Mouse (Mus musculus): Measurements from ENCODE around the gene Gm20662. TPM values are rescaled to one million over a fixed set of nuclear protein-coding genes. Genes with fewer than 3 reads are reported as not detected.
A peak's percentile ranks its signal among the peaks of the same experiment; 100 is the strongest.

Gene Gm20662
- polyA plus RNA-seq, 1 experiment: not detected

DNA sequence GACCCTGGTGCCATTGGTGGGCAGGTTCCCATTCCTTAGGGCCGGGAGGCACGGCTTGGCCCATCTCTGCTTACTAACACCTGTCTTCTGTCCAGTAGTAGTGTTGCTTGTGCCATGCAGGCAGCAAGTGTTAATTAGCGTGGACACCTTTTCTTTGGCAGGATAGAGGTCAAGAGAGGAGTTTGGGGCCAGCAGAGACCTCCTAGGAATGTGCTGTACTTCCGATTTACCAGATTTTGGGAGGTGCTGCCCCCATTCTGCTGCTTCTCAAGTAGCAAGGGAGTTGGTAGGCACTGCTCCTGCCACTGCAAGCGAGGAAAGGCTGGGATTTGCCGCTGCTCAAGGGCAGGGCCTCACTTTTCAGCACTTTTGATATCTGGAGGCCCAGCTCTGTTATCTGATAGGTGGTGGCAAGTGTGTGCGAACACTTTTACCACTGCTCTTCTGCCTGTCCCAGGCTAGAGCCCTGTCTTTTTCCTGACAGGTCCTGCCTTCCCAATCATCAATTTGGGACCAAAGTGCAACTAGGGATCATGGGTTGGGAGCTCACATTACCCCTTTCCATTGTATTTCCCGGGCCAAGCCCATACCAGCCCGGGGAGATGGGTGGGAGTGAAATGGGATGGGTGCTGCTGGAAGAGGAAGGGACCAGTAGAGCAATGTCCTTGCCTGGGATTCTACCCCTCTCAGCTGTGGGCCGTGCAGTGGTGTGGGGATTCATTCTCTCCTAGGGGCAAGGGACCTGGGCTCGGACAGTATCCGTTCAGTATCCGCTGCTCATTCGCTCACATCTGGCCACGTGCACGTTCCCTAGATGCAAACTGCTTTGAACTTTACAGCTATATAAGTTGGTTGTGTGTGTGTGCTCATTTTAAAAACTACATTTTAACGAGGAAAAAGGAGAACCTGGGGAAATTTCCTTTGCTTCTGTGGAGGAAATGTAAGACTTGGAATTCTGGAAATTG, 51.7 kb downstream of the Gm20662 start:
- Histone ChIP-seq H3K4me1 (ENCODE audit: control insufficient read depth, insufficient read depth, low read length) (peaks cover 19% of the 10 kb centered on the region), H3K4me3 (ENCODE audit: insufficient read depth, low read depth, low read length) (no peak overlapping the region), H3K27ac (ENCODE audit: insufficient read depth, low read depth, low read length) (no peak overlapping the region)
- WGBS: 46% methylated on average over 17 of the region's 17 CpGs
- TF ChIP-seq POLR2A (IDR thresholded peaks at IDR 0.05; ENCODE audit: insufficient read depth, low read depth, low read length): no peak
- TF ChIP-seq CTCF (IDR thresholded peaks at IDR 0.05; ENCODE audit: insufficient read depth, low read depth, low read length): no peak

DNA sequence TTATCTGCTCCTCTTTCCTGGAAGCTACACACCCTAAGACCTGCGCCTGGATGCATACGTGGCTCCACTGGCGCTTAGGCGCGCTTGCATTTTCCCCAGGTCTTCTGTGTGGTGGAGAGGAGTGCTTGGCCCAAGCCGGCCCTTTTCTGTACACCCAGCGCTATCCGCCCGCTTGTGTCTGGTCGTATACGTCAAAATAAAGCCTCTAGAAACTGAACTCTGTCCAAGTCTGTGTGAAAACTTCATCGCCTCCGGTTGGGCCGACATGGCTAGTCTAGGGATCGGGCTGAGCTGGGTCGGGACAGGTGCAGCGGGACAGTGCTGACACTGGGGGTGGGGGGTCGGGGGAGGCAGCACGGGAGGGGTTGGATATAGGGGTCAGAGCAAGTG, 52.4 kb downstream of the Gm20662 start:
- H3K4me1 ChIP-seq (ENCODE audit: control insufficient read depth, insufficient read depth, low read length): peaks cover 25% of the 10 kb centered on the region
- TF ChIP-seq CTCF (IDR thresholded peaks at IDR 0.05; ENCODE audit: insufficient read depth, low read depth, low read length): no peak
- H3K4me3 ChIP-seq (ENCODE audit: insufficient read depth, low read depth, low read length): peak overlapping the region; percentile 26; the same call in 1 of the 2 replicates
- WGBS: 2% methylated on average over 19 of the region's 19 CpGs
- H3K27ac ChIP-seq (ENCODE audit: insufficient read depth, low read depth, low read length): no peak overlapping the region

DNA sequence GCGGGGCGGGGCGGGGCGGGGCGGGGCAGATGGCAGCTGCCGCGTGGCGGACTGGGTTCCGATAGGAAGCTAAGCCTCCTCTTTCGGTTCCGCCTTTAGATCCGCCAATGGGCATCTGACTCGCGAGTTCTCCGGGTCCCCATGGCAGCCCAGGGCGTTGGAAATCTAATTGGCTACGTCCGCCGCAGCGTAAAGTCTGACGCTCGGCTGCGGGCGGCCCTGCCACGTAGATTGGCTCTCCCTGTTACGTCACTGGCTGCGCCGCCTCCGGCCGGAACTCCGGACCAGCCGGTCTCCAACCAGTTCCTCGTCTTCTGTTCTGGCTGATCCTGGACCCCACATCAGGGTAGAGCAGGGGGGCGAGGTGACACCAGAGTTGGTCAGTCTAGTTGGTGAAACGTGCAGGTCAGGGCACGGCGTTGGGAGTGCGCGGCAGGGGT, 52.9 kb downstream of the Gm20662 start, which contains the start of gene Gmppb:
Gene Gmppb, plus strand, starts transcription at position 227 of the 440 bp plus-strand sequence.
- under 1% methylated on average over 33 of the region's 39 CpGs for WGBS
- H3K27ac ChIP-seq (ENCODE audit: insufficient read depth, low read depth, low read length): peak within 1 kb of the TSS; percentile 27; the same call in 1 of the 2 replicates
- H3K4me1 ChIP-seq (ENCODE audit: control insufficient read depth, insufficient read depth, low read length): peaks cover 25% of the 10 kb centered on the region
- H3K4me3 ChIP-seq (ENCODE audit: insufficient read depth, low read depth, low read length): peak within 1 kb of the TSS; percentile 65
- no peak for TF ChIP-seq CTCF (IDR thresholded peaks at IDR 0.05; ENCODE audit: insufficient read depth, low read depth, low read length)
- peak; percentile 55; the same call in 1 of the 2 replicates for TF ChIP-seq POLR2A (IDR thresholded peaks at IDR 0.05; ENCODE audit: insufficient read depth, low read depth, low read length)

DNA sequence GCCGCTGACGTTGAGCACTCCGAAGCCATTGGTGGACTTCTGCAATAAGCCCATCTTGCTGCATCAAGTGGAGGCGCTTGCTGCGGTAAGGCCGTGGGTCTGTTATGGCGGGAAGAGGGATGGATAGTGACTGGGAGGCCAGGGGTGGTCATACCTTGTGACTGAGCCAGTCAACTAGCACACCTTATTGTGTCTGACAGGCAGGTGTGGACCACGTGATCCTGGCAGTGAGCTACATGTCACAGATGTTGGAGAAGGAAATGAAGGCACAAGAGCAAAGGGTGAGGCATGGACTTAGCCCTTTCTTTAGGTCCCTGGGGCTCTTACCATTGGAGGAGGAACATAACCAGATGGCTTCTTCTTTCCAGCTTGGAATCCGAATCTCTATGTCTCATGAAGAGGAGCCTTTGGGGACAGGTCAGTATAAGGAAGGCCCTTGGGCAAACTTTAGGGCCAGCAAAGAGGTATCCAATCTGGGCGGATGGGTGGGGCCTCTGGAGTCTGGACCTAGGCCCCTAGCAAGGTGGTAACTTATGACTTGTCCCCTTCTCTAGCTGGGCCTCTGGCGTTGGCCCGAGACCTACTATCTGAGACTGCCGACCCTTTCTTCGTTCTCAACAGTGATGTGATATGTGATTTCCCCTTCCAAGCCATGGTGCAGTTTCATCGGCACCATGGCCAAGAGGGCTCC, 53.6 kb downstream of the Gm20662 start:
- peak overlapping the region; percentile 65 for H3K4me3 ChIP-seq (ENCODE audit: insufficient read depth, low read depth, low read length)
- H3K27ac ChIP-seq (ENCODE audit: insufficient read depth, low read depth, low read length): peak overlapping the region; percentile 27; the same call in 1 of the 2 replicates
- WGBS: 39% methylated on average over 15 of the region's 15 CpGs
- TF ChIP-seq POLR2A (IDR thresholded peaks at IDR 0.05; ENCODE audit: insufficient read depth, low read depth, low read length): no peak
- no peak for TF ChIP-seq CTCF (IDR thresholded peaks at IDR 0.05; ENCODE audit: insufficient read depth, low read depth, low read length)
- H3K4me1 ChIP-seq (ENCODE audit: control insufficient read depth, insufficient read depth, low read length): peaks cover 25% of the 10 kb centered on the region

DNA sequence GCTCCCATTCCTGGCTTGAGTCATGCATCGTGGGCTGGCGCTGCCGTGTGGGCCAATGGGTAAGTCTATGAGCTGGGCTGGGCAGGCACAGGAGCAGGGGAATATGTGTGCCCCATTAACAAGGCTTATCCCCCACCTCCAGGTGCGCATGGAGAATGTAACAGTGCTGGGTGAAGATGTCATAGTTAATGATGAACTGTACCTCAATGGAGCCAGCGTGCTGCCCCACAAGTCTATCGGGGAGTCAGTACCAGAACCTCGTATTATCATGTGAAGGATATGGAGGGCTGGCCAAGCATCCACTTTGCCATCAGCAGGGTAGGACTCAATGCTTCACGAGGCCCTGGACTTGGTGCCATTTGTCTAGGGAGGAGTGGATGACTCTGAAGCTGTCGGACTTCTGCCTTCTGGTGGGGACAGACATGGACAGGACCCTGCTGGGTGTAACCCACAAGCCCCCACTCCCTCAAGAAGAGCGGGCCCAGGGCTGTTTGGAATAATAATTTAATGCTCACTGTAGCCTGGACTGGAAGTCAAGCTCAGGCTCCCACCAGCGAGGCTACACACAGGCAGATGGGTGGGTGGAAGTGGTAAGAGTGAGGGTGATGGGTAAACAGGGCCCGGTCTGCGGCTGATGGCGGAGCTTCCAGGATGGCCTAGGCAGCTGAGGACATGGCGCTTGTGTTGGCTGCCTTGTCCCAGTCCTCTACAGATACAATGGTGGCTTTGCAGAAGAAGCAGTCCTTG, 55.2 kb downstream of the Gm20662 start:
- WGBS: 86% methylated on average over 15 of the region's 15 CpGs
- H3K4me1 ChIP-seq (ENCODE audit: control insufficient read depth, insufficient read depth, low read length): peaks cover 25% of the 10 kb centered on the region
- H3K27ac ChIP-seq (ENCODE audit: insufficient read depth, low read depth, low read length): no peak overlapping the region
- no peak overlapping the region for H3K4me3 ChIP-seq (ENCODE audit: insufficient read depth, low read depth, low read length)
- TF ChIP-seq POLR2A (IDR thresholded peaks at IDR 0.05; ENCODE audit: insufficient read depth, low read depth, low read length): no peak
- TF ChIP-seq CTCF (IDR thresholded peaks at IDR 0.05; ENCODE audit: insufficient read depth, low read depth, low read length): no peak

DNA sequence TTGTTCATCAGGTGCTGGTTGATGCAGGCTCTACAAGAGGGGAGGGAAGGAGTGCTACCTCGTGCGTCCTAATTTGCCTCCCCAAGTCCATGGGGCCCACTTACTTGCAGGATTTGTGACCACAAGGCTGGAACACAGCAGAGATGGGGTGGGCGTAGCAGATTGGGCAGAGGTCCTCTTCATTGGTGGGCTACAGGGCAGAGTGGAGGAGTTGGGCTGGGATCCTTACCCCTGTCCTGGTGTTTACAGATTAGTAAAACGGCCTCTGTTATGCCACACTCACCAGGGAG, 55.7 kb downstream of the Gm20662 start:
- Histone ChIP-seq H3K4me3 (ENCODE audit: insufficient read depth, low read depth, low read length) (no peak overlapping the region), H3K4me1 (ENCODE audit: control insufficient read depth, insufficient read depth, low read length) (peaks cover 25% of the 10 kb centered on the region), H3K27ac (ENCODE audit: insufficient read depth, low read depth, low read length) (no peak overlapping the region)
- no peak for TF ChIP-seq CTCF (IDR thresholded peaks at IDR 0.05; ENCODE audit: insufficient read depth, low read depth, low read length)
- TF ChIP-seq POLR2A (IDR thresholded peaks at IDR 0.05; ENCODE audit: insufficient read depth, low read depth, low read length): no peak
- 75% methylated on average over 4 of the region's 4 CpGs for WGBS

DNA sequence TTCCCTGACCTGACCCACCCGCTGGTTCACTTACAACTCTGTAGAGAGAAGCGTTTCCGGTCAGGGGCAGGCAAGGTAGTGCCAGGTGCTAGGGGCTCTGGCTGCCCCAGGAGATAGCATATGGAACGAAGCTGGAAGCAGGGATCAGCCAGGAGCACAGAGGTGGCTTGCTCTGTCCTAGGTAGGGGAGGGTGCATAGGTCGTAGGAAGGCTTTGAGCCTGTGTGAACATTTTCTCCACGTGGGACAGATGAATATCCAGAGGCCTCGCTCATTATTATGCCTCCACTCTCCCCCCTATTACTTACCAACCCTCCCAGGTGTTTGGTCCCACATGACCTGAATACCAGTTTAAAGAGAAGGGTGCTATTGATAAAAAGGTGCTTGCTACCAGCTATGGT, 56.3 kb downstream of the Gm20662 start:
- Histone ChIP-seq H3K27ac (ENCODE audit: insufficient read depth, low read depth, low read length) (no peak overlapping the region), H3K4me1 (ENCODE audit: control insufficient read depth, insufficient read depth, low read length) (peaks cover 25% of the 10 kb centered on the region), H3K4me3 (ENCODE audit: insufficient read depth, low read depth, low read length) (no peak overlapping the region)
- TF ChIP-seq CTCF (IDR thresholded peaks at IDR 0.05; ENCODE audit: insufficient read depth, low read depth, low read length) (no peak), POLR2A (IDR thresholded peaks at IDR 0.05; ENCODE audit: insufficient read depth, low read depth, low read length) (no peak)
- WGBS: 74% methylated on average over 7 of the region's 7 CpGs

DNA sequence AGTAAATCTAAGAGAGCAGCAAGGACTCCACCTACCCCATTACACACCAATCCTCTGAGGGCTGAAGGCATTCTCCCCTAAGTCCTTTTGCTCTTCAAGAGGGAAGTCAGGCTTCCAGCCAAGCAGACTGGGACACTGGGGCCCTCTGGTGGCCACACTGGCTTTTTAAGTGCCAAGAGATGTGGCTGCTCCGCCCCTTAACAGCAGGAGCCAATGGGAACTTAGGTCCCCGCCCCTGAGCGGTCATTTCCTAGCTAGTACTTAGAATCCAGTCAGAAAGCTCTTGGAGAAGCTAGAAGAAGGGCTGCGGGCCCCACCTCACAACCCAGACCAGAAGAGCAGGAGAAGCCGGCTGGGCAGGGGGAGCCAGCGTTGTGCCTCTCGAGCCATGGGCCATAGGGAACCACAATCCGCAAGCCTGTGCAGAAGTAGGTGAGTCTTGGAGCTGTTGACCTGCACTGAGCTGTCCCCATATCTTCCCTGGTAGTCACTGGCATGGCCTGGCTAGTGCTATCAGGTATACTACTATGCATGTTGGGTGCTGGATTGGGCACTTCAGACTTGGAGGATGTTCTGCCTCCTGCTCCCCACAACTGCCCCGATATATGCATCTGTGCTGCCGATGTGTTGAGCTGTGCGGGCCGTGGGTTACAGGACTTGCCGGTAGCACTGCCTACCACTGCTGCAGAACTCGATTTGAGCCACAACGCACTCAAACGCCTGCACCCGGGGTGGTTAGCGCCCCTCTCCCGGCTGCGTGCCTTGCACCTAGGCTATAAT, 56.9 kb downstream of the Gm20662 start, which contains the start of gene Amigo3:
Gene Amigo3, plus strand, starts transcription at position 275 of the 780 bp plus-strand sequence.
- WGBS: 55% methylated on average over 20 of the region's 20 CpGs
- Histone ChIP-seq H3K27ac (ENCODE audit: insufficient read depth, low read depth, low read length) (no peak within 1 kb of the TSS), H3K4me3 (ENCODE audit: insufficient read depth, low read depth, low read length) (no peak within 1 kb of the TSS), H3K4me1 (ENCODE audit: control insufficient read depth, insufficient read depth, low read length) (peaks cover 25% of the 10 kb centered on the region)
- TF ChIP-seq POLR2A (IDR thresholded peaks at IDR 0.05; ENCODE audit: insufficient read depth, low read depth, low read length) (no peak), CTCF (IDR thresholded peaks at IDR 0.05; ENCODE audit: insufficient read depth, low read depth, low read length) (peak; percentile 69)
